Mouse (Mus musculus): ENCODE results near the gene Nabp2. TPM values are rescaled to one million over a fixed set of nuclear protein-coding genes. Genes with fewer than 3 reads are reported as not detected.

The Nabp2 gene
- polyA plus RNA-seq, 1 experiment from 2014 or later, result 33.8 TPM

- TF ChIP-seq CTCF (IDR thresholded peaks at IDR 0.05; ENCODE audit: low read depth) (no peak), EP300 (IDR thresholded peaks at IDR 0.05; ENCODE audit: low read depth) (no peak)
- DNase-seq, result no peak
- WGBS (ENCODE audit: insufficient replicate concordance), result 69% methylated on average over 10 of the region's 10 CpGs
These were observed 23.4 kb upstream of the Nabp2 start for GRCm38 (mm10) chr10:128434681-128435080.

GRCm38 (mm10) chr10:128433417-128433816, 22.1 kb upstream of the Nabp2 start:
- ATAC-seq, result no peak
- H3K9ac ChIP-seq (replicated peaks), result no peak overlapping the region
- H3K36me3 ChIP-seq (replicated peaks; ENCODE audit: insufficient read depth, low read length), result peaks cover 36% of the 10 kb centered on the region
- H3K27me3 ChIP-seq (ENCODE audit: insufficient read depth, low read length), result no peaks in the 10 kb centered on the region
- H3K9me3 ChIP-seq (ENCODE audit: low read length), result no peaks in the 10 kb centered on the region
- 78% methylated on average over 2 of the region's 2 CpGs for WGBS (ENCODE audit: insufficient replicate concordance)
- DNase-seq, result no peak
- no peak overlapping the region for H3K27ac ChIP-seq (ENCODE audit: low read depth)
- no peaks in the 10 kb centered on the region for H3K4me1 ChIP-seq (ENCODE audit: insufficient read depth)
- TF ChIP-seq CTCF (IDR thresholded peaks at IDR 0.05; ENCODE audit: low read depth) (no peak), EP300 (IDR thresholded peaks at IDR 0.05; ENCODE audit: low read depth) (no peak)
- no peak overlapping the region for H3K4me2 ChIP-seq (ENCODE audit: low read depth, low read length)
- no peak overlapping the region for H3K4me3 ChIP-seq (ENCODE audit: low read depth, low read length)

More at GRCm38 (mm10) chr10:128434681-128435080, 23.4 kb upstream of the Nabp2 start:
- ATAC-seq, result no peak; the same call in 1 of the 2 replicates
- peak overlapping the region; percentile 58 for H3K27ac ChIP-seq (ENCODE audit: low read depth)
- H3K27me3 ChIP-seq (ENCODE audit: insufficient read depth, low read length), result no peaks in the 10 kb centered on the region
- H3K36me3 ChIP-seq (replicated peaks; ENCODE audit: insufficient read depth, low read length), result peaks cover 36% of the 10 kb centered on the region
- no peaks in the 10 kb centered on the region for H3K9me3 ChIP-seq (ENCODE audit: low read length)
- no peak overlapping the region for H3K4me2 ChIP-seq (ENCODE audit: low read depth, low read length)
- H3K4me1 ChIP-seq (ENCODE audit: insufficient read depth), result peaks cover 4% of the 10 kb centered on the region; the same call in 1 of the 2 replicates
- no peak overlapping the region for H3K9ac ChIP-seq (replicated peaks)
- no peak overlapping the region for H3K4me3 ChIP-seq (ENCODE audit: low read depth, low read length)

- Histone ChIP-seq H3K9me3 (ENCODE audit: low read length) (no peaks in the 10 kb centered on the region), H3K36me3 (replicated peaks; ENCODE audit: insufficient read depth, low read length) (peaks cover 11% of the 10 kb centered on the region), H3K27ac (ENCODE audit: low read depth) (no peak overlapping the region), H3K4me3 (ENCODE audit: low read depth, low read length) (no peak overlapping the region), H3K9ac (replicated peaks) (no peak overlapping the region), H3K4me1 (ENCODE audit: insufficient read depth) (no peaks in the 10 kb centered on the region), H3K4me2 (ENCODE audit: low read depth, low read length) (no peak overlapping the region), H3K27me3 (ENCODE audit: insufficient read depth, low read length) (no peaks in the 10 kb centered on the region)
- TF ChIP-seq EP300 (IDR thresholded peaks at IDR 0.05; ENCODE audit: low read depth) (no peak), CTCF (IDR thresholded peaks at IDR 0.05; ENCODE audit: low read depth) (no peak)
- 87% methylated on average over 4 of the region's 4 CpGs for WGBS (ENCODE audit: insufficient replicate concordance)
- no peak for DNase-seq
- no peak for ATAC-seq
These were observed 18.2 kb upstream of the Nabp2 start for GRCm38 (mm10) chr10:128429454-128429853.

GRCm38 (mm10) chr10:128429052-128429451, 17.8 kb upstream of the Nabp2 start:
- Histone ChIP-seq H3K9ac (replicated peaks) (no peak overlapping the region), H3K27ac (ENCODE audit: low read depth) (no peak overlapping the region), H3K36me3 (replicated peaks; ENCODE audit: insufficient read depth, low read length) (peaks cover 11% of the 10 kb centered on the region), H3K9me3 (ENCODE audit: low read length) (no peaks in the 10 kb centered on the region), H3K4me2 (ENCODE audit: low read depth, low read length) (no peak overlapping the region), H3K27me3 (ENCODE audit: insufficient read depth, low read length) (no peaks in the 10 kb centered on the region), H3K4me3 (ENCODE audit: low read depth, low read length) (no peak overlapping the region), H3K4me1 (ENCODE audit: insufficient read depth) (no peaks in the 10 kb centered on the region)
- no peak for ATAC-seq
- 85% methylated on average over 5 of the region's 5 CpGs for WGBS (ENCODE audit: insufficient replicate concordance)
- no peak for TF ChIP-seq EP300 (IDR thresholded peaks at IDR 0.05; ENCODE audit: low read depth)
- no peak for TF ChIP-seq CTCF (IDR thresholded peaks at IDR 0.05; ENCODE audit: low read depth)
- no peak for DNase-seq

GRCm38 (mm10) chr10:128425260-128425659, 14.0 kb upstream of the Nabp2 start:
- H3K4me3 ChIP-seq (ENCODE audit: low read depth, low read length), result no peak overlapping the region
- no peak for DNase-seq
- no peaks in the 10 kb centered on the region for H3K9me3 ChIP-seq (ENCODE audit: low read length)
- 73% methylated on average over 3 of the region's 3 CpGs for WGBS (ENCODE audit: insufficient replicate concordance)
- TF ChIP-seq EP300 (IDR thresholded peaks at IDR 0.05; ENCODE audit: low read depth) (no peak), CTCF (IDR thresholded peaks at IDR 0.05; ENCODE audit: low read depth) (no peak)
- peak overlapping the region; percentile 49; the same call in 1 of the 2 replicates for H3K27ac ChIP-seq (ENCODE audit: low read depth)
- H3K36me3 ChIP-seq (replicated peaks; ENCODE audit: insufficient read depth, low read length), result peaks cover 15% of the 10 kb centered on the region
- no peak overlapping the region for H3K4me2 ChIP-seq (ENCODE audit: low read depth, low read length)
- no peaks in the 10 kb centered on the region for H3K27me3 ChIP-seq (ENCODE audit: insufficient read depth, low read length)
- H3K4me1 ChIP-seq (ENCODE audit: insufficient read depth), result no peaks in the 10 kb centered on the region
- no peak overlapping the region for H3K9ac ChIP-seq (replicated peaks)
- no peak for ATAC-seq

GRCm38 (mm10) chr10:128424604-128425003, 13.3 kb upstream of the Nabp2 start:
- DNase-seq (no peak), ATAC-seq (peak; percentile 38; the same call in 1 of the 2 replicates)
- H3K4me2 ChIP-seq (ENCODE audit: low read depth, low read length), result no peak overlapping the region
- no peak overlapping the region for H3K4me3 ChIP-seq (ENCODE audit: low read depth, low read length)
- H3K9ac ChIP-seq (replicated peaks), result no peak overlapping the region
- H3K9me3 ChIP-seq (ENCODE audit: low read length), result no peaks in the 10 kb centered on the region
- H3K27me3 ChIP-seq (ENCODE audit: insufficient read depth, low read length), result no peaks in the 10 kb centered on the region
- H3K27ac ChIP-seq (ENCODE audit: low read depth), result peak overlapping the region; percentile 49
- TF ChIP-seq EP300 (IDR thresholded peaks at IDR 0.05; ENCODE audit: low read depth) (no peak), CTCF (IDR thresholded peaks at IDR 0.05; ENCODE audit: low read depth) (no peak)
- H3K4me1 ChIP-seq (ENCODE audit: insufficient read depth), result no peaks in the 10 kb centered on the region
- WGBS (ENCODE audit: insufficient replicate concordance), result 13% methylated on average over 7 of the region's 7 CpGs
- H3K36me3 ChIP-seq (replicated peaks; ENCODE audit: insufficient read depth, low read length), result peaks cover 14% of the 10 kb centered on the region

- Histone ChIP-seq H3K4me2 (ENCODE audit: low read depth, low read length) (no peak overlapping the region), H3K27ac (ENCODE audit: low read depth) (no peak overlapping the region), H3K36me3 (replicated peaks; ENCODE audit: insufficient read depth, low read length) (peaks cover 13% of the 10 kb centered on the region), H3K4me1 (ENCODE audit: insufficient read depth) (no peaks in the 10 kb centered on the region), H3K9me3 (ENCODE audit: low read length) (no peaks in the 10 kb centered on the region), H3K4me3 (ENCODE audit: low read depth, low read length) (no peak overlapping the region), H3K9ac (replicated peaks) (no peak overlapping the region), H3K27me3 (ENCODE audit: insufficient read depth, low read length) (no peaks in the 10 kb centered on the region)
- WGBS (ENCODE audit: insufficient replicate concordance), result 67% methylated on average over 5 of the region's 5 CpGs
- DNase-seq (no peak), ATAC-seq (no peak)
- TF ChIP-seq EP300 (IDR thresholded peaks at IDR 0.05; ENCODE audit: low read depth), result no peak
- no peak for TF ChIP-seq CTCF (IDR thresholded peaks at IDR 0.05; ENCODE audit: low read depth)
These were observed 11.1 kb upstream of the Nabp2 start for GRCm38 (mm10) chr10:128422426-128422825.

Measured in liver, postnatal 0 days (tissue).